Mouse (Mus musculus) cortical plate, adult 2 months (tissue): ENCODE measurements at regions not wholly inside any gene's neighbourhood (a gene's known extent, or its start where the extent isn't known, plus 50 kb on each side); places are given as distances from the start of the nearest gene placed in this dataset.

Experiments
- CTCF ChIP-seq: fragments of 200-500 bp; IDR thresholded peaks from 2 replicates; pipeline ENCODE4 v1.5.1; 2011; ENCODE audit warnings: mild to moderate bottlenecking, control low read depth, low read length; ENCODE audit not compliant: insufficient read depth; ENCODE audit errors: extremely low read depth
- POLR2A ChIP-seq: fragments of 200-500 bp; IDR thresholded peaks from 2 replicates; pipeline ENCODE4 v1.6.1; 2011; ENCODE audit warnings: mild to moderate bottlenecking, low read length, control low read depth; ENCODE audit not compliant: insufficient read depth; ENCODE audit errors: extremely low read depth

DNA sequence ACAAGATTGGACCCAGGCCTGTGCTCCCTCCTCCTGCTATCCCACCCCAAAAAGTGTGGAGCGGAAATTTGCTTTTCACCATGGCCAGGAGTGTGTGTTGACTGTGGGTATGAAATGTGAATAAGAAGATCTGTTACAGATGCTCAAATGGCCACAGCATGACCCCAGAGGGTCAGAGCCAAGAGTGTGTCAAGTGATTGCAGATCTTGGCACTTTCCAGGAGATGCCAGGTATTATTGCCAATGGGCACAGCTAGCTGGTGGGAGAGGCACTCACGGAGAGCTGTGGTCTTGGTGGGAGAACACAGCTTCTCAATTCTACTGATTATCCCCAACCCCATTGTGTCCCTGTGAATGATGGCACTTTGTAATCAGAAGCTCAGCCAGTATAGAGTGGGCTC, 62.7 kb downstream of the Smim20 start:
- no peak for TF ChIP-seq POLR2A
- TF ChIP-seq CTCF: no peak
